8 mouse cellular contexts compared by ENCODE assay signal in genomic region chr4:129623681-129624091, GRCm38 (mm10). TPM values are rescaled to one million over a fixed set of nuclear protein-coding genes. Genes with fewer than 3 reads are reported as not detected.
A peak's percentile ranks its signal among the peaks of the same experiment; 100 is the strongest.
DNase-seq lines count a peak whose midpoint lies in the region; ATAC-seq lines count a peak whose summit lies in the region.

Gene Ccdc28b (minus strand): TSS chr4:129623947.

- peak within 1 kb of the TSS; percentile 86 for H3K27ac ChIP-seq in intestine, embryonic 15.5 days
- H3K27ac ChIP-seq in stomach, embryonic 16.5 days (ENCODE audit: low read length): peak within 1 kb of the TSS; percentile 92

- peak within 1 kb of the TSS; percentile 81 for H3K9ac ChIP-seq in intestine, embryonic 15.5 days
- peak within 1 kb of the TSS; percentile 86 for H3K9ac ChIP-seq in stomach, embryonic 16.5 days (ENCODE audit: low read length)

- H3K27me3 ChIP-seq in intestine, embryonic 15.5 days (replicated peaks): no peaks in the 10 kb centered on the region
- H3K27me3 ChIP-seq in stomach, embryonic 16.5 days (ENCODE audit: control insufficient read depth, insufficient read depth, low read length): no peaks in the 10 kb centered on the region

- H3K9me3 ChIP-seq in intestine, embryonic 15.5 days: no peaks in the 10 kb centered on the region
- no peaks in the 10 kb centered on the region for H3K9me3 ChIP-seq in stomach, embryonic 16.5 days (replicated peaks; ENCODE audit: control insufficient read depth, low read length)

- intact Hi-C loops in left cerebral cortex, postnatal 36 days (cut with DNase I): loop anchor here (2.0 kb wide), 1 partner anchor 17 kb away; the partner anchor contains the start of gene Txlna

- H3K4me3 ChIP-seq in intestine, embryonic 15.5 days (replicated peaks): peak within 1 kb of the TSS; percentile 62
- peak within 1 kb of the TSS; percentile 75 for H3K4me3 ChIP-seq in stomach, embryonic 16.5 days (replicated peaks; ENCODE audit: low read length)

- under 1% methylated on average over 10 of the region's 10 CpGs for WGBS in intestine, embryonic 15.5 days
- under 1% methylated on average over 10 of the region's 10 CpGs for WGBS in stomach, embryonic 16.5 days

- ATAC-seq in intestine, embryonic 15.5 days: peak; percentile 50
- ATAC-seq in megakaryocyte-erythroid progenitor cell, adult 5-6 weeks (replicated peaks; ENCODE audit: low FRiP score, low TSS enrichment, poor library complexity, severe bottlenecking): no peak
- ATAC-seq in stomach, embryonic 16.5 days (ENCODE audit: insufficient read depth, low FRiP score): peak; percentile 34; the same call in 1 of the 2 replicates

- peaks cover 36% of the 10 kb centered on the region for H3K4me1 ChIP-seq in intestine, embryonic 15.5 days (replicated peaks)
- peaks cover 22% of the 10 kb centered on the region for H3K4me1 ChIP-seq in stomach, embryonic 16.5 days (ENCODE audit: control insufficient read depth, insufficient read depth, low read length)

- DNase-seq in urinary bladder, adult 2 months (ENCODE audit: low spot score): no peak
- no peak for DNase-seq in urinary bladder, postnatal 4 days (ENCODE audit: low spot score in 2 of 2)
- DNase-seq in embryo, embryonic 10 days (ENCODE audit: low spot score): peak; percentile 59
- DNase-seq in gonadal fat pad, adult 2 months (ENCODE audit: low read depth): no peak
- DNase-seq in left cerebral cortex, postnatal 36 days (ENCODE audit: low spot score in 2 of 2): peak; percentile 65

- peak within 1 kb of the TSS; percentile 87 for H3K4me2 ChIP-seq in intestine, embryonic 15.5 days (replicated peaks)
- peak within 1 kb of the TSS; percentile 80 for H3K4me2 ChIP-seq in stomach, embryonic 16.5 days (ENCODE audit: low read depth, low read length)

- peaks cover 23% of the 10 kb centered on the region for H3K36me3 ChIP-seq in intestine, embryonic 15.5 days
- peaks cover 8% of the 10 kb centered on the region for H3K36me3 ChIP-seq in stomach, embryonic 16.5 days (ENCODE audit: control insufficient read depth, insufficient read depth, low read length)

RNA-seq across cellular contexts. Expression of gene Ccdc28b, which starts in this region (rescaled TPM):
- polyA plus RNA-seq in urinary bladder, adult 2 months (2012; rRNA removed): 48.4 and 49.4 TPM in 2 replicates
- 32.3 and 43.8 TPM in 2 replicates for polyA plus RNA-seq in gonadal fat pad, adult 2 months (2012; rRNA removed)
- 37.9 and 44.4 TPM in 2 replicates for polyA plus RNA-seq in intestine, embryonic 15.5 days (2015; fragmentation: Nextera tagmentation; extraction: Ambion mirVana)
- total RNA-seq in left cerebral cortex, postnatal 36 days (2021): 10 to 100 TPM; 53.7 to 60.8 TPM
- 31.0 and 63.2 TPM in 2 replicates for total RNA-seq in megakaryocyte-erythroid progenitor cell, adult 5-6 weeks (2014; fragmentation: Nextera tagmentation)
- total RNA-seq in megakaryocyte-erythroid progenitor cell, adult 5-6 weeks (2017): 26.9 and 54.5 TPM in 2 replicates
- 49.6 and 58.4 TPM in 2 replicates for polyA plus RNA-seq in stomach, embryonic 16.5 days (2015; fragmentation: Nextera tagmentation; extraction: Ambion mirVana)

Comparison
In these comparisons a context has a peak if more than half of its experiments do, and no peak if none do; other contexts are left out.
1. DNase-seq: peak in embryo, embryonic 10 days (single experiment) and left cerebral cortex, postnatal 36 days (2 of 2); none in urinary bladder, adult 2 months (single experiment), urinary bladder, postnatal 4 days (0 of 2) and gonadal fat pad, adult 2 months (single experiment).